Mouse (Mus musculus) myocyte (in vitro differentiated cells): ENCODE results near the gene Gldc. TPM values are rescaled to one million over a fixed set of nuclear protein-coding genes. Genes with fewer than 3 reads are reported as not detected.

Experiments used
- H3K27me3 ChIP-seq: one replicate; pipeline ENCODE4 v1.6.1; 2011; ENCODE audit not compliant: control insufficient read depth, insufficient read depth, insufficient read length
- H3K36me3 ChIP-seq: one replicate; pipeline ENCODE4 v1.6.1; 2011; ENCODE audit not compliant: control insufficient read depth, insufficient read depth
- H3K4me2 ChIP-seq: one replicate; pipeline ENCODE4 v1.6.1; 2011; ENCODE audit warnings: low read depth, control low read depth
- H3K4me3 ChIP-seq: one replicate; pipeline ENCODE4 v1.5.1; 2011; ENCODE audit warnings: mild to moderate bottlenecking, control low read depth, moderate library complexity
- H3K79me2 ChIP-seq: one replicate; pipeline ENCODE4 v1.6.1; 2011; ENCODE audit not compliant: control insufficient read depth, insufficient read depth
- H3ac ChIP-seq: one replicate; pipeline ENCODE4 v1.6.1; 2011; ENCODE audit not compliant: control insufficient read depth, insufficient read length
- CEBPB ChIP-seq: IDR thresholded peaks from 2 replicates; pipeline ENCODE4 v1.6.1; 2011; ENCODE audit warnings: mild to moderate bottlenecking, moderate library complexity; ENCODE audit not compliant: poor library complexity, insufficient read depth, severe bottlenecking
- E2F4 ChIP-seq: IDR thresholded peaks from one replicate; pipeline ENCODE4 v1.6.1; 2011; ENCODE audit warnings: mild to moderate bottlenecking, control low read depth, moderate library complexity; ENCODE audit not compliant: insufficient read depth
- MAX ChIP-seq: IDR thresholded peaks from one replicate; pipeline ENCODE4 v1.6.1; 2011; ENCODE audit warnings: low read depth, mild to moderate bottlenecking, control low read depth
- MYOD1 ChIP-seq, 3 experiments: IDR thresholded peaks; one replicate each; pipeline ENCODE4 v1.6.1; 2011; ENCODE audit warnings: control low read depth in 2 of 3, low read depth in 2 of 3, mild to moderate bottlenecking in 2 of 3, moderate library complexity in 1 of 3; ENCODE audit not compliant: insufficient read length in 2 of 3, control insufficient read depth in 1 of 3
- MYOG ChIP-seq, 3 experiments: IDR thresholded peaks; one replicate each; pipeline ENCODE4 v1.6.1; 2011; ENCODE audit warnings: control low read depth in 2 of 3, low read depth in 2 of 3, mild to moderate bottlenecking in 2 of 3; ENCODE audit not compliant: insufficient read length in 2 of 3, control insufficient read depth in 1 of 3, insufficient read depth in 1 of 3
- POLR2A ChIP-seq: IDR thresholded peaks from one replicate; pipeline ENCODE4 v1.6.1; 2011; ENCODE audit warnings: low read depth, mild to moderate bottlenecking, control low read depth, moderate library complexity; ENCODE audit not compliant: insufficient read length
- POLR2AphosphoS2 ChIP-seq: IDR thresholded peaks from one replicate; pipeline ENCODE4 v1.6.1; 2011; ENCODE audit warnings: low read depth, control low read depth; ENCODE audit not compliant: insufficient read length
- REST ChIP-seq: IDR thresholded peaks from one replicate; pipeline ENCODE4 v1.6.1; 2011; ENCODE audit warnings: mild to moderate bottlenecking, control low read depth, moderate library complexity; ENCODE audit not compliant: insufficient read depth, insufficient read length
- SRF ChIP-seq: IDR thresholded peaks from one replicate; pipeline ENCODE4 v1.6.1; 2011; ENCODE audit warnings: low read depth; ENCODE audit not compliant: control insufficient read depth, insufficient read length
- TCF12 ChIP-seq: IDR thresholded peaks from one replicate; pipeline ENCODE4 v1.6.1; 2011; ENCODE audit warnings: mild to moderate bottlenecking, control low read depth; ENCODE audit not compliant: poor library complexity, insufficient read depth, severe bottlenecking
- TCF3 ChIP-seq: IDR thresholded peaks from one replicate; pipeline ENCODE4 v1.6.1; 2011; ENCODE audit warnings: low read depth, control low read depth; ENCODE audit not compliant: insufficient read length
- USF1 ChIP-seq: IDR thresholded peaks from one replicate; pipeline ENCODE4 v1.6.1; 2011; ENCODE audit warnings: low read depth, mild to moderate bottlenecking, control low read depth, moderate library complexity
- polyA plus RNA-seq: library from polyadenylated mRNA; unstranded; fragments of >200 nt; fragmentation: generic; extraction: Trizol; gene quantifications from one replicate; pipeline ENCODE4 v1.2.1, GENCODE M21; 2012; ENCODE audit warnings: missing spikeins

Gene Gldc
- polyA plus RNA-seq, 1 experiment, result 1.1 TPM

DNA sequence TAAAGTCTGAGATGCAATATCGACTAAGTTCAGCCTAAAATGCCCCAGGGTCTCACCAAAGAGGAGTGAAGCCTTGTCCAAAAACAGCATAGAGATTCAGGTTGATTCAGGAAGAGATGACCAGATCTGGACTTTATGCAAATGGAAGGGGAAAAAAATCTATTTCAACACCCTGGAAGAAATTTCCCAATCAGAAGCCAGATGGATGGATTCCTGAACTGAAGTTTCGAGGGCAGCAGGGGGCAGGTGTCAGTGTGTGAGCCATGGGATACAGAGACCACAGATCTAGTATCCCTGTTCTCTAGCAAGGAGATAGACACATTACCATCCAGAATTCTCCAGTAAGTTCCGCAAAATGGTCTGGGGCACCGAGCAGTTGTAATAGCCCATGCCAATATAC, 17.0 kb downstream of the Gldc start:
- H3K4me3 ChIP-seq, result no peak overlapping the region
- no peaks in the 10 kb centered on the region for H3K79me2 ChIP-seq
- no peaks in the 10 kb centered on the region for H3K27me3 ChIP-seq
- no peak overlapping the region for H3K4me2 ChIP-seq
- H3K36me3 ChIP-seq, result no peaks in the 10 kb centered on the region
- TF ChIP-seq POLR2A (no peak), TCF3 (no peak), CEBPB (no peak), POLR2AphosphoS2 (no peak), MYOG (IDR thresholded peaks at IDR 0.05; ENCODE audit: control insufficient read depth in 1 of 3, insufficient read depth in 1 of 3, insufficient read length in 2 of 3, low read depth in 2 of 3) (no peak), REST (no peak), E2F4 (no peak), TCF12 (no peak), USF1 (no peak), SRF (no peak), MAX (no peak), MYOD1 (IDR thresholded peaks at IDR 0.05; ENCODE audit: control insufficient read depth in 1 of 3, insufficient read length in 2 of 3, low read depth in 2 of 3) (no peak)
- no peak overlapping the region for H3ac ChIP-seq

DNA sequence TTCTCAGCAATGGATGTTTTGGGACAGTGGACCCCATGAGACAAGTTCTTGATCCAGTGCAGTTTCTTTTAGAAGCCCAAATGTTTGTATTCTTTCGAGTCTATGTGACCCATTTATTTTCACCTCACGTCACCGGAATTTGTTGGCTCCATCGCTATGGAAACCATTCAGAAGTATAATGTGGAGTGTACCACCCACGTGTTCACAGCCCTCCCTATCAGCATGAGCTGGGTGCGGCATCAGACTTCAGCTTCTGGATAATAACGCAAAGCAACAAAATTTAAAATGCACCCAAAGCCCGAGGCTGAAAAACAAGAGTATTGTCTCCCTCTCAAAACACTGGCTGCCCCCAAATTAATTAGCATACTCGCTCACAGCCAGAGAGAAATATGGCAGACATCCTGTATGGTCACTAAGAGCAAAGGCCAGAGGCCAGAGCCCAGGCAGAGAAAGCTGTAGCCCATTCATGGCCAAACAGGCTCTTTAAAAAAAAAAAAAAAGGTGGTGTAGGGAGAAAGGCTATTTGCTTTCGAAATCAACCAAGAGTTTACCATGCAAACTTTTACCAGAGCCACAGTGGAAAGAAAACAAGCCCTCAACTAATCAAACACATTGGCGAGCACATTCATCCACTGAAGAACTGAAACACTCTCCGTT, 18.1 kb downstream of the Gldc start:
- no peaks in the 10 kb centered on the region for H3K79me2 ChIP-seq
- no peak overlapping the region for H3K4me2 ChIP-seq
- no peak overlapping the region for H3K4me3 ChIP-seq
- H3ac ChIP-seq, result no peak overlapping the region
- no peak for TF ChIP-seq SRF
- TF ChIP-seq POLR2AphosphoS2, result no peak
- TF ChIP-seq CEBPB, result no peak
- TF ChIP-seq POLR2A, result no peak
- no peak for TF ChIP-seq MYOD1 (IDR thresholded peaks at IDR 0.05; ENCODE audit: control insufficient read depth in 1 of 3, insufficient read length in 2 of 3, low read depth in 2 of 3)
- TF ChIP-seq USF1, result no peak
- no peak for TF ChIP-seq REST
- no peak for TF ChIP-seq MYOG (IDR thresholded peaks at IDR 0.05; ENCODE audit: control insufficient read depth in 1 of 3, insufficient read depth in 1 of 3, insufficient read length in 2 of 3, low read depth in 2 of 3)
- H3K36me3 ChIP-seq, result no peaks in the 10 kb centered on the region
- no peaks in the 10 kb centered on the region for H3K27me3 ChIP-seq

DNA sequence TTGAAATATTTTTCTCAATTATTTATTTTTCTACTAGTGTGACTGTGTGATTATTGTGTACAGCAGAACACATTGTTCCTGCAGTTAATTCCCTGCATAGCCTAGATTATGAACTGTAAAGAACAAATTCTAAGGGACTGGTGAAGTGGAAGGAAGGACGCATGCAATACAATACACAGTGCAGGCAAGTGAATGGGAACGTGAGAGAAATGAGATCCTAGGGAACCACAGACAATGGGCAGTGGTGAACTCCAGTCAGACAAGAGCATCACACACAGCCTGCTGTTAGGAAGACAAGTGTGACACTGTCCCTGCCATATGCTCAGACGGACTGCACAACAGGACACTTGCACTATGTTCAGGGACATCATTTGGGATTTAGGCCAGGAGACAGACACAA, 21.5 kb downstream of the Gldc start:
- Histone ChIP-seq H3K4me3 (no peak overlapping the region), H3ac (no peak overlapping the region), H3K36me3 (no peaks in the 10 kb centered on the region), H3K27me3 (no peaks in the 10 kb centered on the region), H3K79me2 (no peaks in the 10 kb centered on the region), H3K4me2 (no peak overlapping the region)
- TF ChIP-seq TCF12 (no peak), SRF (no peak), MYOD1 (IDR thresholded peaks at IDR 0.05; ENCODE audit: control insufficient read depth in 1 of 3, insufficient read length in 2 of 3, low read depth in 2 of 3) (no peak), MAX (no peak), USF1 (no peak), REST (no peak)

DNA sequence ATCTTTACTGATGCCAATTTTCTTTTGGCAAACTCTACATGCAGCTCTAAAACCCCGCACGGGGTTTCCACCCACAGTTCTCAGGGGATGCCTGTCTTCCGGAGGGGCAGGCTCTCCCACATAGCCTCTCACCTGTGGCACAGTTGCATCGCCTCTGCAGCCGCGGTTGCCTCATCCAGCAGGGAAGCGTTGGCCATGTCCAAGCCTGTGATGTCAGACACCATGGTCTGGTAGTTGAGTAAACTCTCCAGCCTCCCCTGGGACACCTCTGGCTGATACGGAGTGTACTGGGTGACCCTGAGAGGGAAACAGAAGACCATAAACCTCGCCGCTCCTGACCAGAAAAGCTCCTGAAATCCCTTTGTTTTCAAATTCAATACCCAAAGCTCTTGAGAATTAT, 23.9 kb downstream of the Gldc start:
- H3K27me3 ChIP-seq, result no peaks in the 10 kb centered on the region
- TF ChIP-seq SRF (no peak), CEBPB (no peak), TCF3 (no peak), MAX (no peak), POLR2AphosphoS2 (no peak)
- no peaks in the 10 kb centered on the region for H3K36me3 ChIP-seq
- H3K4me2 ChIP-seq, result no peak overlapping the region
- H3K4me3 ChIP-seq, result no peak overlapping the region
- no peaks in the 10 kb centered on the region for H3K79me2 ChIP-seq
- no peak overlapping the region for H3ac ChIP-seq

DNA sequence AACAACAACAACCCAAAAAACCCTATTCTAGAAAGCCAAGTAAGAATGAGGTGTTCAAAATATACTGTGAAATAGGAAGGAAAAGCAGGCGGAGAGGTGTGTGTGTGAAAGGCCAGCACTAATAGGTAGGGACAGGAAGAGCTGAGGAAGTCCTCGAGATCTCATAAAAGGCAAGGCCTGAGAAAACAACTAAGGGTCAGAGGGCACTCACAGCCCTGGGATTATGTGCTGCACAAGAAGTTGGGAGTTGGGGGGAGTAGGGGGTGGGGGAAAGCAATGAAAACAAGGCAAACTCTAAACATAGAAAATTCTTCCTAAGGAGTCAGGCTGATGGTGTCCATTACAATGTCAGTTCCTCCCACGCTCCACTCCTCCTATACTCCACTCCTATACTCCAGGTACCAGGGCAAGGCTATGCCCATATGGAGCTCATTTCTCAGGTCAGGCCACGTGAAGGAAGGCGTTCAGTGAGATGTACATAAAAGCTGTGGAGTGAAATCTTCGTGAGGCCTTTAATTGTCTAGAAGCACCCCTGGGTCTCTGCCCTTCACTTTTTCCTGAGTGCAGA, 25.9 kb downstream of the Gldc start:
- no peak overlapping the region for H3K4me3 ChIP-seq
- H3K36me3 ChIP-seq, result no peaks in the 10 kb centered on the region
- no peak overlapping the region for H3K4me2 ChIP-seq
- no peak overlapping the region for H3ac ChIP-seq
- TF ChIP-seq MYOD1 (IDR thresholded peaks at IDR 0.05; ENCODE audit: control insufficient read depth in 1 of 3, insufficient read length in 2 of 3, low read depth in 2 of 3), result no peak
- no peak for TF ChIP-seq REST
- no peak for TF ChIP-seq TCF12
- no peak for TF ChIP-seq MYOG (IDR thresholded peaks at IDR 0.05; ENCODE audit: control insufficient read depth in 1 of 3, insufficient read depth in 1 of 3, insufficient read length in 2 of 3, low read depth in 2 of 3)
- no peak for TF ChIP-seq SRF
- no peaks in the 10 kb centered on the region for H3K79me2 ChIP-seq
- H3K27me3 ChIP-seq, result no peaks in the 10 kb centered on the region
